Mouse (Mus musculus) heart, postnatal 0 days (tissue): ENCODE data around the gene Glis3.

Experiments used
- CTCF ChIP-seq: IDR thresholded peaks from 2 replicates; pipeline ENCODE4 v1.5.1; 2016; ENCODE audit warnings: antibody characterized with exemption, control low read depth, low read depth
- EP300 ChIP-seq: IDR thresholded peaks from 2 replicates; pipeline ENCODE4 v1.6.1; 2016; ENCODE audit warnings: antibody characterized with exemption, low read depth

GRCm38 (mm10) chr19:28561697-28562002, 118.2 kb downstream of the Glis3 start:
- TF ChIP-seq CTCF (no peak), EP300 (no peak)
